Mouse (Mus musculus) ES-E14 (cell line): ENCODE results near the gene Cadps. TPM values are rescaled to one million over a fixed set of nuclear protein-coding genes. Genes with fewer than 3 reads are reported as not detected.

Experiments used
- DNase-seq: peaks from one replicate; pipeline ENCODE4 v3.0.0-alpha.2; 2013; ENCODE audit warnings: low read depth, low spot score
- H3K27ac ChIP-seq: 2 replicates; pipeline ENCODE4 v1.5.1; 2012; ENCODE audit warnings: low read depth, mild to moderate bottlenecking, low read length, moderate library complexity, mixed read lengths; ENCODE audit not compliant: poor library complexity, insufficient read depth, severe bottlenecking
- H3K36me3 ChIP-seq: 2 replicates; pipeline ENCODE4 v1.6.1; 2012; ENCODE audit warnings: mild to moderate bottlenecking, low read length, moderate library complexity, mixed read lengths; ENCODE audit not compliant: control insufficient read depth, poor library complexity, insufficient read depth, severe bottlenecking
- H3K4me1 ChIP-seq, 2 experiments: fragments of 150-350 bp in 1 of 2; sonication (generic) in 1 of 2; 2 replicates each; pipeline ENCODE4 v1.6.1; 2012; ENCODE audit warnings: low read length in 2 of 2, mild to moderate bottlenecking in 1 of 2, mixed read lengths in 1 of 2; ENCODE audit not compliant: control insufficient read depth in 2 of 2, insufficient read depth in 2 of 2, poor library complexity in 1 of 2
- H3K4me3 ChIP-seq, 2 experiments: fragments of 150-350 bp in 1 of 2; sonication (generic) in 1 of 2; 2 replicates each; pipeline ENCODE4 v1.5.1; 2012; ENCODE audit warnings: low read length in 2 of 2, low read depth in 1 of 2, mild to moderate bottlenecking in 1 of 2, mixed read lengths in 1 of 2; ENCODE audit not compliant: insufficient read depth in 1 of 2, poor library complexity in 1 of 2, severe bottlenecking in 1 of 2
- H3K9ac ChIP-seq: 2 replicates; pipeline ENCODE4 v1.6.1; 2012; ENCODE audit warnings: low read depth, mild to moderate bottlenecking, low read length, mixed read lengths; ENCODE audit not compliant: poor library complexity, insufficient read depth, severe bottlenecking
- H3K9me3 ChIP-seq: fragments of 150-350 bp; sonication (generic); 2 replicates; pipeline ENCODE4 v1.6.1; 2012; ENCODE audit warnings: low read depth, mild to moderate bottlenecking, low read length; ENCODE audit not compliant: control insufficient read depth, insufficient read depth
- CHD2 ChIP-seq: IDR thresholded peaks from 2 replicates; pipeline ENCODE4 v1.6.1; 2014; ENCODE audit warnings: mild to moderate bottlenecking, low read depth, low read length, inconsistent platforms
- HCFC1 ChIP-seq: IDR thresholded peaks from 2 replicates; pipeline ENCODE4 v1.6.1; 2012; ENCODE audit warnings: low read length, inconsistent platforms, borderline replicate concordance; ENCODE audit not compliant: insufficient read depth
- MAFK ChIP-seq: IDR thresholded peaks from 2 replicates; pipeline ENCODE4 v1.6.1; 2014; ENCODE audit warnings: mild to moderate bottlenecking, low read depth, low read length, inconsistent platforms; ENCODE audit not compliant: insufficient read depth
- ZC3H11A ChIP-seq: IDR thresholded peaks from 2 replicates; pipeline ENCODE4 v1.6.1; 2012; ENCODE audit warnings: low read depth, mild to moderate bottlenecking, inconsistent platforms, low read length, borderline replicate concordance
- ZNF384 ChIP-seq: IDR thresholded peaks from 2 replicates; pipeline ENCODE4 v1.6.1; 2012; ENCODE audit warnings: low read depth, low read length, inconsistent platforms
- in situ Hi-C, 2 experiments: fragments of 600-800 bp; cut with MboI; formaldehyde crosslinking; loops; one replicate each; pipeline ENCODE4 v1.15.1; 2025; ENCODE audit warnings: low sequenced_read_pairs in 2 of 2, inconsistent platforms in 1 of 2; ENCODE audit not compliant: unreplicated experiment in 2 of 2
- total RNA-seq: library from RNA; depleted of rRNA; stranded (reverse); fragments of 300-350 nt; gene quantifications from 2 replicates; pipeline ENCODE4 v1.2.3, GENCODE M21; 2012

Cadps gene
- total RNA-seq, 1 experiment = 0.49 TPM

- in situ Hi-C loops = loop anchor here in 1 of 2 experiments (25.0 kb wide), 1 partner anchor 1356 kb away; no protein-coding TSS in a partner anchor
Measured at GRCm38 (mm10) chr14:12581657-12582056, 241.2 kb downstream of the Cadps start.

GRCm38 (mm10) chr14:12580786-12581185 lies 242.1 kb downstream of the Cadps start:
- H3K9ac ChIP-seq = no peak overlapping the region
- H3K36me3 ChIP-seq = no peaks in the 10 kb centered on the region
- TF ChIP-seq MAFK (no peak), ZC3H11A (no peak), ZNF384 (no peak), HCFC1 (no peak), CHD2 (no peak)
- H3K4me3 ChIP-seq = no peak overlapping the region
- no peak for DNase-seq
- H3K4me1 ChIP-seq = no peaks in the 10 kb centered on the region
- no peaks in the 10 kb centered on the region for H3K9me3 ChIP-seq
- H3K27ac ChIP-seq = no peak overlapping the region
- in situ Hi-C loops = loop anchor here in 1 of 2 experiments (25.0 kb wide), 1 partner anchor 1357 kb away; no protein-coding TSS in a partner anchor

More at GRCm38 (mm10) chr14:12581657-12582056, 241.2 kb downstream of the Cadps start:
- no peak for TF ChIP-seq HCFC1
- TF ChIP-seq ZC3H11A = no peak
- TF ChIP-seq CHD2 = no peak
- TF ChIP-seq MAFK = no peak
- TF ChIP-seq ZNF384 = no peak
- Histone ChIP-seq H3K4me3 (no peak overlapping the region), H3K4me1 (no peaks in the 10 kb centered on the region), H3K27ac (no peak overlapping the region), H3K9ac (no peak overlapping the region), H3K36me3 (no peaks in the 10 kb centered on the region), H3K9me3 (no peaks in the 10 kb centered on the region)
- no peak for DNase-seq

DNA sequence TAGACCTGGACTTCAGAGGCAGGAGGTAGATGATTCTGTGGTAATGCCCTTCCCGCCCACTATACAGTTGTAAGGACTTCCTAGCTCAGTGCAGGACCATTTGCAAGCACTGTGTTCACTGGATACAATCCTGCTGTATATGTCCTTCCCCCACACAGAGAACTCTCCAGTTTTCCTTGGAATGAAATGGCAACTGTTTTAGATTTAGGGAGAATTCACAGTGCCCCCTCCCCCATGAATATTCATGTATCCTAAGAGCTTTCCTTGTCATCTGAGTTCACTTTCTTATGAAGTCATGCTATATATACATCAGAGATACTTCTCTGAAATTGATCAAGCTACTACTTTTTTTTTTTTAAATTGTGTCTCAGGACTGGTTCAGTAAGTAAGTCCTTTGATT lies 244.7 kb downstream of the Cadps start:
- Histone ChIP-seq H3K4me3 (no peak overlapping the region), H3K36me3 (no peaks in the 10 kb centered on the region), H3K9ac (no peak overlapping the region), H3K4me1 (no peaks in the 10 kb centered on the region), H3K27ac (no peak overlapping the region), H3K9me3 (no peaks in the 10 kb centered on the region)
- TF ChIP-seq ZC3H11A = no peak
- no peak for TF ChIP-seq MAFK
- no peak for TF ChIP-seq ZNF384
- TF ChIP-seq HCFC1 = no peak
- no peak for TF ChIP-seq CHD2
- in situ Hi-C loops = loop anchor here in 1 of 2 experiments (25.0 kb wide), 1 partner anchor 1359 kb away; no protein-coding TSS in a partner anchor
- DNase-seq = no peak

GRCm38 (mm10) chr14:12577475-12578140 lies 245.3 kb downstream of the Cadps start:
- DNase-seq = no peak
- Histone ChIP-seq H3K27ac (no peak overlapping the region), H3K9ac (no peak overlapping the region), H3K36me3 (no peaks in the 10 kb centered on the region), H3K4me3 (no peak overlapping the region), H3K9me3 (no peaks in the 10 kb centered on the region), H3K4me1 (no peaks in the 10 kb centered on the region)
- TF ChIP-seq CHD2 (no peak), MAFK (no peak), ZC3H11A (no peak), HCFC1 (no peak), ZNF384 (no peak)
- in situ Hi-C loops = loop anchor here in 1 of 2 experiments (25.0 kb wide), 1 partner anchor 1360 kb away; no protein-coding TSS in a partner anchor
